Mouse (Mus musculus): ENCODE measurements around the gene 4930451I11Rik. TPM values are rescaled to one million over a fixed set of nuclear protein-coding genes. Genes with fewer than 3 reads are reported as not detected.

4930451I11Rik gene
- polyA plus RNA-seq, 1 experiment from 2014 or later, result not detected

GRCm38 (mm10) chr7:126823940-126824339, 7.5 kb downstream of the 4930451I11Rik start:
- Histone ChIP-seq H3K4me3 (no peak overlapping the region), H3K27ac (no peak overlapping the region), H3K4me1 (peaks cover 18% of the 10 kb centered on the region), H3K9me3 (no peaks in the 10 kb centered on the region), H3K27me3 (ENCODE audit: insufficient read depth, poor library complexity, severe bottlenecking) (peaks cover 55% of the 10 kb centered on the region), H3K36me3 (no peaks in the 10 kb centered on the region)
- WGBS, result 14% methylated on average over 10 of the region's 10 CpGs
- DNase-seq (ENCODE audit: low spot score), result no peak

- Histone ChIP-seq H3K4me1 (peaks cover 18% of the 10 kb centered on the region), H3K9me3 (no peaks in the 10 kb centered on the region), H3K27me3 (ENCODE audit: insufficient read depth, poor library complexity, severe bottlenecking) (peaks cover 49% of the 10 kb centered on the region), H3K4me3 (peak overlapping the region; percentile 54), H3K27ac (0 out of 2 replicates have a peak overlapping the region, but pooled peaks have one; percentile 25), H3K36me3 (no peaks in the 10 kb centered on the region)
- DNase-seq (ENCODE audit: low spot score), result no peak
- 1% methylated on average over 12 of the region's 19 CpGs for WGBS
Measured at GRCm38 (mm10) chr7:126823202-126823711, 8.2 kb downstream of the 4930451I11Rik start.

- WGBS, result 5% methylated on average over 9 of the region's 9 CpGs
- Histone ChIP-seq H3K36me3 (no peaks in the 10 kb centered on the region), H3K9me3 (no peaks in the 10 kb centered on the region), H3K4me1 (peaks cover 18% of the 10 kb centered on the region), H3K27ac (0 out of 2 replicates have a peak overlapping the region, but pooled peaks have one; percentile 25), H3K27me3 (ENCODE audit: insufficient read depth, poor library complexity, severe bottlenecking) (peaks cover 48% of the 10 kb centered on the region), H3K4me3 (peak overlapping the region; percentile 54)
- DNase-seq (ENCODE audit: low spot score), result no peak
Measured at GRCm38 (mm10) chr7:126822741-126823140, 8.7 kb downstream of the 4930451I11Rik start.

GRCm38 (mm10) chr7:126821835-126822511, 9.5 kb downstream of the 4930451I11Rik start:
- Histone ChIP-seq H3K9me3 (no peaks in the 10 kb centered on the region), H3K27me3 (ENCODE audit: insufficient read depth, poor library complexity, severe bottlenecking) (peaks cover 43% of the 10 kb centered on the region), H3K4me1 (peaks cover 18% of the 10 kb centered on the region), H3K4me3 (no peak overlapping the region), H3K27ac (no peak overlapping the region), H3K36me3 (no peaks in the 10 kb centered on the region)
- peak; percentile 90 for DNase-seq (ENCODE audit: low spot score)
- 17% methylated on average over 7 of the region's 7 CpGs for WGBS

GRCm38 (mm10) chr7:126818818-126819217, 12.6 kb downstream of the 4930451I11Rik start:
- Histone ChIP-seq H3K36me3 (no peaks in the 10 kb centered on the region), H3K27me3 (ENCODE audit: insufficient read depth, poor library complexity, severe bottlenecking) (peaks cover 17% of the 10 kb centered on the region), H3K9me3 (no peaks in the 10 kb centered on the region), H3K4me1 (peaks cover 15% of the 10 kb centered on the region), H3K4me3 (no peak overlapping the region), H3K27ac (no peak overlapping the region)
- WGBS, result 35% methylated on average over 1 of the region's 1 CpGs
- no peak for DNase-seq (ENCODE audit: low spot score)

GRCm38 (mm10) chr7:126817595-126817994, 13.8 kb downstream of the 4930451I11Rik start:
- H3K27me3 ChIP-seq (ENCODE audit: insufficient read depth, poor library complexity, severe bottlenecking), result peaks cover 12% of the 10 kb centered on the region
- no peaks in the 10 kb centered on the region for H3K36me3 ChIP-seq
- no peak overlapping the region for H3K4me3 ChIP-seq
- H3K9me3 ChIP-seq, result no peaks in the 10 kb centered on the region
- no peak overlapping the region for H3K27ac ChIP-seq
- peaks cover 5% of the 10 kb centered on the region for H3K4me1 ChIP-seq
- 83% methylated on average over 7 of the region's 7 CpGs for WGBS
- no peak for DNase-seq (ENCODE audit: low spot score)

- no peak for DNase-seq (ENCODE audit: low spot score)
- no peak overlapping the region for H3K27ac ChIP-seq
- no peaks in the 10 kb centered on the region for H3K4me1 ChIP-seq
- H3K4me3 ChIP-seq, result no peak overlapping the region
- 0 out of 2 replicates have a peak, but pooled peaks cover 8% of the 10 kb centered on the region for H3K27me3 ChIP-seq (ENCODE audit: insufficient read depth, poor library complexity, severe bottlenecking)
- 87% methylated on average over 8 of the region's 8 CpGs for WGBS
- H3K36me3 ChIP-seq, result no peaks in the 10 kb centered on the region
- H3K9me3 ChIP-seq, result no peaks in the 10 kb centered on the region
Measured at GRCm38 (mm10) chr7:126816494-126816893, 14.9 kb downstream of the 4930451I11Rik start.

- no peaks in the 10 kb centered on the region for H3K36me3 ChIP-seq
- 63% methylated on average over 8 of the region's 8 CpGs for WGBS
- no peaks in the 10 kb centered on the region for H3K9me3 ChIP-seq
- DNase-seq (ENCODE audit: low spot score), result no peak
- H3K27ac ChIP-seq, result no peak overlapping the region
- H3K4me3 ChIP-seq, result no peak overlapping the region
- 0 out of 2 replicates have a peak, but pooled peaks cover 8% of the 10 kb centered on the region for H3K27me3 ChIP-seq (ENCODE audit: insufficient read depth, poor library complexity, severe bottlenecking)
- H3K4me1 ChIP-seq, result no peaks in the 10 kb centered on the region
Measured at GRCm38 (mm10) chr7:126815726-126816222, 15.7 kb downstream of the 4930451I11Rik start.

GRCm38 (mm10) chr7:126809723-126810369, 21.6 kb downstream of the 4930451I11Rik start:
- H3K9me3 ChIP-seq, result no peaks in the 10 kb centered on the region
- 0 out of 2 replicates have a peak overlapping the region, but pooled peaks have one; percentile 71 for H3K4me3 ChIP-seq
- 0 out of 2 replicates have a peak, but pooled peaks cover 8% of the 10 kb centered on the region for H3K27me3 ChIP-seq (ENCODE audit: insufficient read depth, poor library complexity, severe bottlenecking)
- 39% methylated on average over 5 of the region's 5 CpGs for WGBS
- peaks cover 15% of the 10 kb centered on the region; the same call in 1 of the 2 replicates for H3K36me3 ChIP-seq
- no peak for DNase-seq (ENCODE audit: low spot score)
- peaks cover 27% of the 10 kb centered on the region for H3K4me1 ChIP-seq
- H3K27ac ChIP-seq, result peak overlapping the region; percentile 90

GRCm38 (mm10) chr7:126808703-126809455, 22.6 kb downstream of the 4930451I11Rik start:
- peak overlapping the region; percentile 71 for H3K4me3 ChIP-seq
- H3K36me3 ChIP-seq, result peaks cover 21% of the 10 kb centered on the region; the same call in 1 of the 2 replicates
- DNase-seq (ENCODE audit: low spot score), result peak; percentile 97
- no peaks in the 10 kb centered on the region for H3K9me3 ChIP-seq
- H3K27ac ChIP-seq, result peak overlapping the region; percentile 90
- peaks cover 27% of the 10 kb centered on the region for H3K4me1 ChIP-seq
- under 1% methylated on average over 42 of the region's 43 CpGs for WGBS
- 0 out of 2 replicates have a peak, but pooled peaks cover 8% of the 10 kb centered on the region for H3K27me3 ChIP-seq (ENCODE audit: insufficient read depth, poor library complexity, severe bottlenecking)

GRCm38 (mm10) chr7:126807405-126807804, 24.0 kb downstream of the 4930451I11Rik start:
- Histone ChIP-seq H3K36me3 (peaks cover 29% of the 10 kb centered on the region), H3K27ac (peak overlapping the region; percentile 90), H3K4me1 (peaks cover 30% of the 10 kb centered on the region), H3K27me3 (ENCODE audit: insufficient read depth, poor library complexity, severe bottlenecking) (no peaks in the 10 kb centered on the region), H3K9me3 (no peaks in the 10 kb centered on the region), H3K4me3 (peak overlapping the region; percentile 71; the same call in 1 of the 2 replicates)
- DNase-seq (ENCODE audit: low spot score), result no peak
- WGBS, result 69% methylated on average over 4 of the region's 4 CpGs

GRCm38 (mm10) chr7:126806956-126807355, 24.5 kb downstream of the 4930451I11Rik start:
- peaks cover 31% of the 10 kb centered on the region for H3K36me3 ChIP-seq
- no peak for DNase-seq (ENCODE audit: low spot score)
- H3K27me3 ChIP-seq (ENCODE audit: insufficient read depth, poor library complexity, severe bottlenecking), result no peaks in the 10 kb centered on the region
- H3K4me3 ChIP-seq, result no peak overlapping the region
- peaks cover 30% of the 10 kb centered on the region for H3K4me1 ChIP-seq
- H3K9me3 ChIP-seq, result no peaks in the 10 kb centered on the region
- no peak overlapping the region for H3K27ac ChIP-seq
- WGBS, result 75% methylated on average over 6 of the region's 6 CpGs
